Mouse (Mus musculus): ENCODE measurements around the gene Hipk2. TPM values are rescaled to one million over a fixed set of nuclear protein-coding genes. Genes with fewer than 3 reads are reported as not detected.

Hipk2 gene
- polyA plus RNA-seq, 2 experiments: 11.9 to 12.3 TPM

- 44% methylated on average over 2 of the region's 2 CpGs for WGBS
- H3K4me1 ChIP-seq (ENCODE audit: control insufficient read depth, insufficient read depth, low read length): peaks cover 20% of the 10 kb centered on the region
These were observed 122.9 kb downstream of the Hipk2 start for GRCm38 (mm10) chr6:38753025-38753424.

GRCm38 (mm10) chr6:38752495-38752894 is 123.5 kb downstream of the Hipk2 start:
- ATAC-seq (ENCODE audit: low FRiP score, low read depth) (no peak), DNase-seq (ENCODE audit: low spot score) (no peak)
- whole genome bisulfite sequencing: 86% methylated on average over 6 of the region's 6 CpGs
- H3K27ac ChIP-seq (replicated peaks; ENCODE audit: low read depth, low read length): no peak overlapping the region
- TF ChIP-seq POLR2A (IDR thresholded peaks at IDR 0.05; ENCODE audit: borderline replicate concordance, extremely low read depth, insufficient read depth, insufficient read length): no peak
- H3K4me3 ChIP-seq (replicated peaks; ENCODE audit: low read length): no peak overlapping the region
- H3K9me3 ChIP-seq (ENCODE audit: control insufficient read depth, low read length): no peaks in the 10 kb centered on the region
- H3K4me1 ChIP-seq (ENCODE audit: control insufficient read depth, insufficient read depth, low read length): peaks cover 24% of the 10 kb centered on the region
- peaks cover 5% of the 10 kb centered on the region; the same call in 1 of the 2 replicates for H3K36me3 ChIP-seq (ENCODE audit: control insufficient read depth, insufficient read depth, low read length)
- H3K9ac ChIP-seq (ENCODE audit: low read depth, low read length, severe bottlenecking): no peak overlapping the region
- H3K27me3 ChIP-seq (ENCODE audit: control insufficient read depth, insufficient read depth, low read length): no peaks in the 10 kb centered on the region
- no peak overlapping the region for H3K4me2 ChIP-seq (replicated peaks; ENCODE audit: low read depth, low read length, severe bottlenecking)

More at GRCm38 (mm10) chr6:38753025-38753424, 122.9 kb downstream of the Hipk2 start:
- no peak overlapping the region for H3K4me3 ChIP-seq (replicated peaks; ENCODE audit: low read length)
- TF ChIP-seq POLR2A (IDR thresholded peaks at IDR 0.05; ENCODE audit: borderline replicate concordance, extremely low read depth, insufficient read depth, insufficient read length): no peak
- DNase-seq (ENCODE audit: low spot score) (peak; percentile 29), ATAC-seq (ENCODE audit: low FRiP score, low read depth) (peak; percentile 71; the same call in 1 of the 2 replicates)
- H3K9ac ChIP-seq (ENCODE audit: low read depth, low read length, severe bottlenecking): no peak overlapping the region
- H3K27ac ChIP-seq (replicated peaks; ENCODE audit: low read depth, low read length): no peak overlapping the region
- H3K4me2 ChIP-seq (replicated peaks; ENCODE audit: low read depth, low read length, severe bottlenecking): no peak overlapping the region
- peaks cover 5% of the 10 kb centered on the region; the same call in 1 of the 2 replicates for H3K36me3 ChIP-seq (ENCODE audit: control insufficient read depth, insufficient read depth, low read length)
- no peaks in the 10 kb centered on the region for H3K27me3 ChIP-seq (ENCODE audit: control insufficient read depth, insufficient read depth, low read length)
- no peaks in the 10 kb centered on the region for H3K9me3 ChIP-seq (ENCODE audit: control insufficient read depth, low read length)

- no peak for TF ChIP-seq POLR2A (IDR thresholded peaks at IDR 0.05; ENCODE audit: borderline replicate concordance, extremely low read depth, insufficient read depth, insufficient read length)
- Histone ChIP-seq H3K9ac (ENCODE audit: low read depth, low read length, severe bottlenecking) (no peak overlapping the region), H3K4me2 (replicated peaks; ENCODE audit: low read depth, low read length, severe bottlenecking) (no peak overlapping the region), H3K27me3 (ENCODE audit: control insufficient read depth, insufficient read depth, low read length) (no peaks in the 10 kb centered on the region), H3K27ac (replicated peaks; ENCODE audit: low read depth, low read length) (no peak overlapping the region), H3K4me1 (ENCODE audit: control insufficient read depth, insufficient read depth, low read length) (peaks cover 20% of the 10 kb centered on the region), H3K36me3 (ENCODE audit: control insufficient read depth, insufficient read depth, low read length) (peaks cover 30% of the 10 kb centered on the region), H3K4me3 (replicated peaks; ENCODE audit: low read length) (no peak overlapping the region), H3K9me3 (ENCODE audit: control insufficient read depth, low read length) (no peaks in the 10 kb centered on the region)
- 64% methylated on average over 4 of the region's 4 CpGs for WGBS
- DNase-seq (ENCODE audit: low spot score) (no peak), ATAC-seq (ENCODE audit: low FRiP score, low read depth) (no peak)
These were observed 127.9 kb downstream of the Hipk2 start for GRCm38 (mm10) chr6:38748037-38748436.

GRCm38 (mm10) chr6:38743351-38743750 is 132.6 kb downstream of the Hipk2 start:
- Histone ChIP-seq H3K9me3 (ENCODE audit: control insufficient read depth, low read length) (no peaks in the 10 kb centered on the region), H3K27me3 (ENCODE audit: control insufficient read depth, insufficient read depth, low read length) (no peaks in the 10 kb centered on the region), H3K4me2 (replicated peaks; ENCODE audit: low read depth, low read length, severe bottlenecking) (no peak overlapping the region), H3K4me3 (replicated peaks; ENCODE audit: low read length) (no peak overlapping the region), H3K4me1 (ENCODE audit: control insufficient read depth, insufficient read depth, low read length) (peaks cover 6% of the 10 kb centered on the region), H3K9ac (ENCODE audit: low read depth, low read length, severe bottlenecking) (no peak overlapping the region), H3K36me3 (ENCODE audit: control insufficient read depth, insufficient read depth, low read length) (peaks cover 61% of the 10 kb centered on the region), H3K27ac (replicated peaks; ENCODE audit: low read depth, low read length) (no peak overlapping the region)
- no peak for DNase-seq (ENCODE audit: low spot score)
- 86% methylated on average over 7 of the region's 7 CpGs for WGBS
- ATAC-seq (ENCODE audit: low FRiP score, low read depth): no peak
- TF ChIP-seq POLR2A (IDR thresholded peaks at IDR 0.05; ENCODE audit: borderline replicate concordance, extremely low read depth, insufficient read depth, insufficient read length): no peak

GRCm38 (mm10) chr6:38742441-38742840 is 133.5 kb downstream of the Hipk2 start:
- H3K4me3 ChIP-seq (replicated peaks; ENCODE audit: low read length): no peak overlapping the region
- no peaks in the 10 kb centered on the region for H3K4me1 ChIP-seq (ENCODE audit: control insufficient read depth, insufficient read depth, low read length)
- no peak for ATAC-seq (ENCODE audit: low FRiP score, low read depth)
- peaks cover 65% of the 10 kb centered on the region for H3K36me3 ChIP-seq (ENCODE audit: control insufficient read depth, insufficient read depth, low read length)
- no peak for DNase-seq (ENCODE audit: low spot score)
- WGBS: 92% methylated on average over 3 of the region's 3 CpGs
- no peak overlapping the region for H3K4me2 ChIP-seq (replicated peaks; ENCODE audit: low read depth, low read length, severe bottlenecking)
- no peaks in the 10 kb centered on the region for H3K9me3 ChIP-seq (ENCODE audit: control insufficient read depth, low read length)
- no peak for TF ChIP-seq POLR2A (IDR thresholded peaks at IDR 0.05; ENCODE audit: borderline replicate concordance, extremely low read depth, insufficient read depth, insufficient read length)
- H3K27ac ChIP-seq (replicated peaks; ENCODE audit: low read depth, low read length): no peak overlapping the region
- H3K9ac ChIP-seq (ENCODE audit: low read depth, low read length, severe bottlenecking): no peak overlapping the region
- H3K27me3 ChIP-seq (ENCODE audit: control insufficient read depth, insufficient read depth, low read length): no peaks in the 10 kb centered on the region

- no peak for DNase-seq (ENCODE audit: low spot score)
- H3K4me2 ChIP-seq (replicated peaks; ENCODE audit: low read depth, low read length, severe bottlenecking): no peak overlapping the region
- H3K9ac ChIP-seq (ENCODE audit: low read depth, low read length, severe bottlenecking): no peak overlapping the region
- no peak overlapping the region for H3K27ac ChIP-seq (replicated peaks; ENCODE audit: low read depth, low read length)
- H3K9me3 ChIP-seq (ENCODE audit: control insufficient read depth, low read length): no peaks in the 10 kb centered on the region
- no peak for TF ChIP-seq POLR2A (IDR thresholded peaks at IDR 0.05; ENCODE audit: borderline replicate concordance, extremely low read depth, insufficient read depth, insufficient read length)
- H3K27me3 ChIP-seq (ENCODE audit: control insufficient read depth, insufficient read depth, low read length): no peaks in the 10 kb centered on the region
- peaks cover 74% of the 10 kb centered on the region for H3K36me3 ChIP-seq (ENCODE audit: control insufficient read depth, insufficient read depth, low read length)
- H3K4me3 ChIP-seq (replicated peaks; ENCODE audit: low read length): no peak overlapping the region
- WGBS: 95% methylated on average over 3 of the region's 3 CpGs
- no peaks in the 10 kb centered on the region for H3K4me1 ChIP-seq (ENCODE audit: control insufficient read depth, insufficient read depth, low read length)
- ATAC-seq (ENCODE audit: low FRiP score, low read depth): no peak
These were observed 134.9 kb downstream of the Hipk2 start for GRCm38 (mm10) chr6:38741024-38741423.

Data from limb, embryonic 14.5 days (tissue).